Mouse (Mus musculus): ENCODE data around the gene Hsd11b2. TPM values are rescaled to one million over a fixed set of nuclear protein-coding genes. Genes with fewer than 3 reads are reported as not detected.
A peak's percentile ranks its signal among the peaks of the same experiment; 100 is the strongest.

Gene Hsd11b2
- polyA plus RNA-seq, 1 experiment from 2014 or later = 0.13 TPM

DNA sequence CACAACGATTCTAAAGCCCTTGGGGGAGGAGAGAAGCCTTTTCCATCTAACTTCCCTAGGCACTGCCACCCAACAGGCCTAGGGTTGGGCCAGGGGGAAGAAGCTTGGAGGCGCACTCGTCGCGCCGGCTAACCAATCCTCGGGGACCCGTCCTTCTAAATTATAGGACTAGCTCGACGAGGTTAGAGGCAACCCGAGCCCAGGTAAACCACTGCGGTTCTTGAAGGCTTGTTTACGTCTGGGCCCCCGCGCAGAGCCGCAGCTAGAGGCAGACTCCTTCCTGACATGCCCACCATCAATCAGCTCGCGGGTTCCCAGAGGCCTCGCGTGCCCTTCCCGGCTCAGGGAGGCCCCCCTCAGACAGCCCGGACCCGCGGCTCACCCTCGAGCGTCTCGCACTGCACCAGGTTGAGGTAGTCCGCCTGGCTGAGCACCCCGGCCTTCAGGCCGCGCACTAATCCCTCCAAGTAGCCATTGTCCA is 46.9 kb downstream of the Hsd11b2 start:
- WGBS (ENCODE audit: insufficient replicate concordance) = 0% methylated on average over 28 of the region's 31 CpGs
- DNase-seq (no peak), ATAC-seq (peak; percentile 58)
- Histone ChIP-seq H3K27ac (ENCODE audit: low read depth) (peak overlapping the region; percentile 88), H3K4me1 (ENCODE audit: insufficient read depth) (peaks cover 32% of the 10 kb centered on the region), H3K9ac (replicated peaks) (peak overlapping the region; percentile 99), H3K9me3 (ENCODE audit: low read length) (no peaks in the 10 kb centered on the region), H3K36me3 (replicated peaks; ENCODE audit: insufficient read depth, low read length) (0 out of 2 replicates have a peak, but pooled peaks cover 3% of the 10 kb centered on the region), H3K4me3 (ENCODE audit: low read depth, low read length) (peak overlapping the region; percentile 99), H3K27me3 (ENCODE audit: insufficient read depth, low read length) (no peaks in the 10 kb centered on the region), H3K4me2 (ENCODE audit: low read depth, low read length) (peak overlapping the region; percentile 98)
- TF ChIP-seq EP300 (IDR thresholded peaks at IDR 0.05; ENCODE audit: low read depth) = no peak
- 0 out of 2 replicates have a peak, but pooled peaks have one; percentile 14 for TF ChIP-seq CTCF (IDR thresholded peaks at IDR 0.05; ENCODE audit: low read depth)

DNA sequence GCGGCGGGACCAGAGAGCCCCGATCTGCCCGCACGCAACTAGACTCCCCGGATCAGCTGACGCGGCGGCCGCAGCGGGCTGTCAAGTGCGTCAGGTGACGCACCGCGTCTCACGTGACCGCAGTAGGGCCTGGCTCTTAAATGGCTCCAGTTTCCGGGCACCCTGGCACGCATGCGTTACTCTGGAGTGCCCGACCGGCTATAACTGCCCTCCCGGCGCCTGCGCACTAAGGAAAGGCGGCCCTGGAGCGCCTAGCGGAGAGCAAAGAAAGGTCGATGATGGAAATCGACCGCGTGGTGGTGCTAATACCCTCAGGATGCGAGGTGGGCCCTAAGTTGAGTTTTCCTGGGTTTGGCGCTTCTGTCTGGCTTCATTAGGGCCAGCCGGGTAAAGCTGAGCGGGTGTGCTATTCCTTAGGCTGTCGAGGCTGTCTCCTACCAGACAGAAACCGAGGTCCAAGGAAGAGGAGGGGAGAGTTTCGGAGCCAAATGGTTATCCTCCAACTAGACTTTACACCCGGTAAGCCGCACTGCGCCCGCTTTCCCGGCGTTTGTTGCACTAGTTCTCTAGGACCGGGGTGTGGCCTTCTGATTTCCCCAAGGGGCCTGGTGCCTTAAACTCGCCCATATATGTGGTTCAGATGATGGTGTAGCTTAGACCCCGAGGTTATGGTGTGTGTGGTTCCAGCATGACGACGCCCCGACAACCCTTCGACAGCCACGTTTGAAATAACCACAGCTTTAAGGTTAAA is 47.6 kb downstream of the Hsd11b2 start, which contains the start of gene Atp6v0d1:
Gene Atp6v0d1 (minus strand): TSS at position 96 of the 751 bp plus-strand sequence.
- H3K4me3 ChIP-seq (ENCODE audit: low read depth, low read length) = peak within 1 kb of the TSS; percentile 99
- peak; percentile 97 for ATAC-seq
- H3K9ac ChIP-seq (replicated peaks) = peak within 1 kb of the TSS; percentile 99
- H3K9me3 ChIP-seq (ENCODE audit: low read length) = no peaks in the 10 kb centered on the region
- H3K27me3 ChIP-seq (ENCODE audit: insufficient read depth, low read length) = no peaks in the 10 kb centered on the region
- 2% methylated on average over 53 of the region's 53 CpGs for WGBS (ENCODE audit: insufficient replicate concordance)
- peak within 1 kb of the TSS; percentile 98 for H3K4me2 ChIP-seq (ENCODE audit: low read depth, low read length)
- H3K4me1 ChIP-seq (ENCODE audit: insufficient read depth) = peaks cover 32% of the 10 kb centered on the region
- TF ChIP-seq CTCF (IDR thresholded peaks at IDR 0.05; ENCODE audit: low read depth) (peak; percentile 96), EP300 (IDR thresholded peaks at IDR 0.05; ENCODE audit: low read depth) (no peak; the same call in 1 of the 2 replicates)
- H3K27ac ChIP-seq (ENCODE audit: low read depth) = peak within 1 kb of the TSS; percentile 88
- 0 out of 2 replicates have a peak, but pooled peaks cover 3% of the 10 kb centered on the region for H3K36me3 ChIP-seq (replicated peaks; ENCODE audit: insufficient read depth, low read length)
- peak; percentile 99 for DNase-seq

DNA sequence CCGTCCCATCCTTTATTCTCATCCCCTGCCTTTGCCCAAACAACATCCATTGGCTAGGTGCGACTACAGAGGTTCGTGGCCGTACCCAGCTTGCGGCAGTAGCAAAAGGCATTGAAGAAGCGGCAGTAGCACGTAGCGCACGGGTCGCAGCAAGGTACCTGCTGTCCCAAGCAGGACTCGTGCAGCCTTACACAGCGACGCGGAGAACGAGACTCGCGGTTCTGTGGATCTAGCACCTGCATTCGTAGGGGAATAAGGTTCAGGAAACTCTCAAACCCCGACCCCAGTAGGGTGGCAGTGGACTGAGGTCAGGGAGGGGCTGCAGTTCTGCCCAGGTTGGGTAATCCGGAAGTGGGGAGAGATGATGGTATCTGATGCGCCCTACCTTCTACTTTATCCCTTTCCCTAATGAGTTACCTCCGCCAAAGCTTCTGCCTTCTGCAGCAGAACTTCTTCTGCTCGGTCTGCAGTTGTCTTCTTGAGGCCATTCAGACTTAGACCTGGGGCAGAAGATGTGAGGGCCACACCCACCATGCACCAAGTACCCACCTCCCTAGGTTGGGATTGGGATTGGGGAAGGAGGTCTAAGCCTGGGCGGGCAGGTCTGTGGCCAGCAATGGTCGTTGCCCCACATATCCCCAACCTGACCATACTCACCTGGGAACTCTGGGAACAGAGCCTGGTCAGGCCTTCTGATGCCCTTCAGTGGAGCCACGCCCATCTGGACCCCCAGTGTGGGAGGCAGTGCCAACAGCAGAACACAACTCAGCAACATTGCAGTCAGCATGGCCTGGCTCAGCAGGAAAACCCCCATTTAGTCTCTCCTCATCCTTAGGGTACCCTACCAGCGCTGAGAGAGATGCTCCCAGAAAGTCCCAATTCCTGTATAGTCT is 48.4 kb downstream of the Hsd11b2 start:
- peak; percentile 44 for DNase-seq
- 22% methylated on average over 27 of the region's 27 CpGs for WGBS (ENCODE audit: insufficient replicate concordance)
- ATAC-seq = no peak
- Histone ChIP-seq H3K4me2 (ENCODE audit: low read depth, low read length) (peak overlapping the region; percentile 98), H3K27me3 (ENCODE audit: insufficient read depth, low read length) (no peaks in the 10 kb centered on the region), H3K9me3 (ENCODE audit: low read length) (no peaks in the 10 kb centered on the region), H3K27ac (ENCODE audit: low read depth) (peak overlapping the region; percentile 16; the same call in 1 of the 2 replicates), H3K4me1 (ENCODE audit: insufficient read depth) (peaks cover 32% of the 10 kb centered on the region), H3K9ac (replicated peaks) (peak overlapping the region; percentile 69), H3K36me3 (replicated peaks; ENCODE audit: insufficient read depth, low read length) (0 out of 2 replicates have a peak, but pooled peaks cover 3% of the 10 kb centered on the region), H3K4me3 (ENCODE audit: low read depth, low read length) (peak overlapping the region; percentile 99)
- no peak for TF ChIP-seq EP300 (IDR thresholded peaks at IDR 0.05; ENCODE audit: low read depth)
- TF ChIP-seq CTCF (IDR thresholded peaks at IDR 0.05; ENCODE audit: low read depth) = no peak

DNA sequence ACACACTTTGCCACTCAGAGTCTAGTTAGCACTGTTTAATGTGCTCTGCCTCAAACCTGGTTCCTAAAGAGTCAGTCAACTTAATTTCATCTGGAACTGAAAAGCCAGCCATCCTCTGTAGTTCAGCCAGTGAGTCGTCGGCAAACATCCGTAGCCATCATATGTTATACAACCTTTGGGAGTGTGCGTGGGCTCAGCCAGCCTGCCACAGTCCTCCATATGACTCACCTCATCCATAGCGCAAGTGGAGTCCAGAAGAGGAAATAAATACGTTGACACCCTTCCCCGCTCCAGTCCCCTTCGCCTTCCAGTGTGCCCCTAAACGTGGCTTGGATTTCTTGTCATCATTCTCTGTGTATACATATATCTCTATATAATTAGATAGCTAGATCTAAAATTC is 53.3 kb downstream of the Hsd11b2 start:
- TF ChIP-seq EP300 (IDR thresholded peaks at IDR 0.05; ENCODE audit: low read depth) (no peak), CTCF (IDR thresholded peaks at IDR 0.05; ENCODE audit: low read depth) (no peak)
- WGBS (ENCODE audit: insufficient replicate concordance) = 86% methylated on average over 9 of the region's 9 CpGs

DNA sequence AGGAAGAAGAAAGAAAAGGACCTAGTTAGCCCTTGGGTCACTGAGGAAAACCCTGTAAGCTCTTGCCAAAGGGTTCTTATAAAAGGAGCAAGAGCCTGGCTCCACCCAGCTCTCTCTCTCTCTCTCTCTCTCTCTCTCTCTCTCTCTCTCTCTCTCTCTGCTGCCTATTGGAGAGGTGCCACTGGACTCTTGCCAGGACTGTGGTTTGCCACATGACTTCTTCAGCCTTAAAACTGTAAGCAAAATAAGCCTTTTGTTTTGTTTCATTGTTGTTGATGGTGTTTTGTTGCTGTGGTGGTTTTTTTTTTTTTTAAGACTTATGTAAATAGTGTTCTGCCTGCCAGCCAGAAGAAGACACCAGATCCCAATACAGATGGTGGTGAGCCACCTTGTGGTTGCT is 54.9 kb downstream of the Hsd11b2 start:
- DNase-seq = no peak
- H3K9ac ChIP-seq (replicated peaks) = no peak overlapping the region
- H3K36me3 ChIP-seq (replicated peaks; ENCODE audit: insufficient read depth, low read length) = no peaks in the 10 kb centered on the region
- ATAC-seq = no peak
- no peaks in the 10 kb centered on the region for H3K27me3 ChIP-seq (ENCODE audit: insufficient read depth, low read length)
- H3K4me1 ChIP-seq (ENCODE audit: insufficient read depth) = no peaks in the 10 kb centered on the region
- H3K9me3 ChIP-seq (ENCODE audit: low read length) = no peaks in the 10 kb centered on the region
- TF ChIP-seq EP300 (IDR thresholded peaks at IDR 0.05; ENCODE audit: low read depth) = no peak
- no peak for TF ChIP-seq CTCF (IDR thresholded peaks at IDR 0.05; ENCODE audit: low read depth)
- H3K4me2 ChIP-seq (ENCODE audit: low read depth, low read length) = no peak overlapping the region
- no peak overlapping the region for H3K27ac ChIP-seq (ENCODE audit: low read depth)
- no peak overlapping the region for H3K4me3 ChIP-seq (ENCODE audit: low read depth, low read length)

More for the DNA sequence above, 53.3 kb downstream of the Hsd11b2 start:
- Histone ChIP-seq H3K4me1 (ENCODE audit: insufficient read depth) (peaks cover 7% of the 10 kb centered on the region), H3K9ac (replicated peaks) (no peak overlapping the region), H3K9me3 (ENCODE audit: low read length) (no peaks in the 10 kb centered on the region), H3K27me3 (ENCODE audit: insufficient read depth, low read length) (no peaks in the 10 kb centered on the region), H3K36me3 (replicated peaks; ENCODE audit: insufficient read depth, low read length) (no peaks in the 10 kb centered on the region), H3K4me3 (ENCODE audit: low read depth, low read length) (no peak overlapping the region), H3K4me2 (ENCODE audit: low read depth, low read length) (no peak overlapping the region), H3K27ac (ENCODE audit: low read depth) (no peak overlapping the region)
- no peak for DNase-seq
- ATAC-seq = no peak

Other genes with a start within 250 kb of the Hsd11b2 start
- gene Hsf4, start 249.0 kb upstream of the Hsd11b2 start, polyA plus RNA-seq (2015; fragmentation: Nextera tagmentation; extraction: Ambion mirVana) = not detected in 2 replicates
- gene Nol3, start 242.6 kb upstream of the Hsd11b2 start, polyA plus RNA-seq (2015; fragmentation: Nextera tagmentation; extraction: Ambion mirVana) = 0.05 and 0.24 TPM in 2 replicates
- 0.38 and 0.65 TPM in 2 replicates for gene 4931428F04Rik, start 228.9 kb upstream of the Hsd11b2 start, polyA plus RNA-seq (2015; fragmentation: Nextera tagmentation; extraction: Ambion mirVana)
- 6.6 and 7.1 TPM in 2 replicates for gene Exoc3l, start 222.7 kb upstream of the Hsd11b2 start, polyA plus RNA-seq (2015; fragmentation: Nextera tagmentation; extraction: Ambion mirVana)
- gene E2f4, start 221.1 kb upstream of the Hsd11b2 start, polyA plus RNA-seq (2015; fragmentation: Nextera tagmentation; extraction: Ambion mirVana) = 62.9 and 65.7 TPM in 2 replicates
- gene Elmo3, start 213.2 kb upstream of the Hsd11b2 start, polyA plus RNA-seq (2015; fragmentation: Nextera tagmentation; extraction: Ambion mirVana) = 7.8 TPM in 2 replicates
- gene Lrrc29, start 192.5 kb upstream of the Hsd11b2 start, polyA plus RNA-seq (2015; fragmentation: Nextera tagmentation; extraction: Ambion mirVana) = 7.7 and 7.8 TPM in 2 replicates
- gene Tmem208, start 192.4 kb upstream of the Hsd11b2 start, polyA plus RNA-seq (2015; fragmentation: Nextera tagmentation; extraction: Ambion mirVana) = 75.2 and 75.4 TPM in 2 replicates
- gene Fhod1, start 170.8 kb upstream of the Hsd11b2 start, polyA plus RNA-seq (2015; fragmentation: Nextera tagmentation; extraction: Ambion mirVana) = 0.70 and 0.82 TPM in 2 replicates
- gene Slc9a5, start 169.9 kb upstream of the Hsd11b2 start, polyA plus RNA-seq (2015; fragmentation: Nextera tagmentation; extraction: Ambion mirVana) = 0.09 and 0.16 TPM in 2 replicates
- not detected in 2 replicates for gene Plekhg4, start 145.5 kb upstream of the Hsd11b2 start, polyA plus RNA-seq (2015; fragmentation: Nextera tagmentation; extraction: Ambion mirVana)
- not detected in 2 replicates for gene Kctd19, start 105.3 kb upstream of the Hsd11b2 start, polyA plus RNA-seq (2015; fragmentation: Nextera tagmentation; extraction: Ambion mirVana)
- 0.09 and 0.11 TPM in 2 replicates for gene Lrrc36, start 105.2 kb upstream of the Hsd11b2 start, polyA plus RNA-seq (2015; fragmentation: Nextera tagmentation; extraction: Ambion mirVana)
- gene Tppp3, start 47.2 kb upstream of the Hsd11b2 start, polyA plus RNA-seq (2015; fragmentation: Nextera tagmentation; extraction: Ambion mirVana) = 1.4 and 3.8 TPM in 2 replicates
- gene Zdhhc1, start 21.9 kb upstream of the Hsd11b2 start, polyA plus RNA-seq (2015; fragmentation: Nextera tagmentation; extraction: Ambion mirVana) = 2.1 and 2.3 TPM in 2 replicates
- gene Atp6v0d1, start 47.3 kb downstream of the Hsd11b2 start, polyA plus RNA-seq (2015; fragmentation: Nextera tagmentation; extraction: Ambion mirVana) = 48.0 and 50.2 TPM in 2 replicates
- gene Ripor1, start 86.5 kb downstream of the Hsd11b2 start, polyA plus RNA-seq (2015; fragmentation: Nextera tagmentation; extraction: Ambion mirVana) = 6.2 and 6.8 TPM in 2 replicates
- 41.1 and 42.2 TPM in 2 replicates for gene Ctcf, start 117.8 kb downstream of the Hsd11b2 start, polyA plus RNA-seq (2015; fragmentation: Nextera tagmentation; extraction: Ambion mirVana)
- gene Agrp, start 118.6 kb downstream of the Hsd11b2 start, polyA plus RNA-seq (2015; fragmentation: Nextera tagmentation; extraction: Ambion mirVana) = 0.17 TPM in 1 of 2 replicates, not detected in the other
- gene Carmil2, start 167.5 kb downstream of the Hsd11b2 start, polyA plus RNA-seq (2015; fragmentation: Nextera tagmentation; extraction: Ambion mirVana) = 0.73 and 0.88 TPM in 2 replicates
- gene Acd, start 182.3 kb downstream of the Hsd11b2 start, polyA plus RNA-seq (2015; fragmentation: Nextera tagmentation; extraction: Ambion mirVana) = 20.6 and 22.4 TPM in 2 replicates
- gene Pard6a, start 182.4 kb downstream of the Hsd11b2 start, polyA plus RNA-seq (2015; fragmentation: Nextera tagmentation; extraction: Ambion mirVana) = 5.0 and 6.6 TPM in 2 replicates
- gene 4933405L10Rik, start 188.9 kb downstream of the Hsd11b2 start, polyA plus RNA-seq (2015; fragmentation: Nextera tagmentation; extraction: Ambion mirVana) = not detected in 2 replicates
- gene Enkd1, start 189.5 kb downstream of the Hsd11b2 start, polyA plus RNA-seq (2015; fragmentation: Nextera tagmentation; extraction: Ambion mirVana) = 2.9 and 3.3 TPM in 2 replicates
- 2.4 and 2.9 TPM in 2 replicates for gene Gfod2, start 239.9 kb downstream of the Hsd11b2 start, polyA plus RNA-seq (2015; fragmentation: Nextera tagmentation; extraction: Ambion mirVana)